Mouse (Mus musculus): Measurements from ENCODE around the gene Swsap1. TPM values are rescaled to one million over a fixed set of nuclear protein-coding genes. Genes with fewer than 3 reads are reported as not detected.

Gene Swsap1
- 8.5 and 16.9 TPM in 2 replicates for polyA plus RNA-seq (2012; ENCODE audit: low replicate concordance)

DNA sequence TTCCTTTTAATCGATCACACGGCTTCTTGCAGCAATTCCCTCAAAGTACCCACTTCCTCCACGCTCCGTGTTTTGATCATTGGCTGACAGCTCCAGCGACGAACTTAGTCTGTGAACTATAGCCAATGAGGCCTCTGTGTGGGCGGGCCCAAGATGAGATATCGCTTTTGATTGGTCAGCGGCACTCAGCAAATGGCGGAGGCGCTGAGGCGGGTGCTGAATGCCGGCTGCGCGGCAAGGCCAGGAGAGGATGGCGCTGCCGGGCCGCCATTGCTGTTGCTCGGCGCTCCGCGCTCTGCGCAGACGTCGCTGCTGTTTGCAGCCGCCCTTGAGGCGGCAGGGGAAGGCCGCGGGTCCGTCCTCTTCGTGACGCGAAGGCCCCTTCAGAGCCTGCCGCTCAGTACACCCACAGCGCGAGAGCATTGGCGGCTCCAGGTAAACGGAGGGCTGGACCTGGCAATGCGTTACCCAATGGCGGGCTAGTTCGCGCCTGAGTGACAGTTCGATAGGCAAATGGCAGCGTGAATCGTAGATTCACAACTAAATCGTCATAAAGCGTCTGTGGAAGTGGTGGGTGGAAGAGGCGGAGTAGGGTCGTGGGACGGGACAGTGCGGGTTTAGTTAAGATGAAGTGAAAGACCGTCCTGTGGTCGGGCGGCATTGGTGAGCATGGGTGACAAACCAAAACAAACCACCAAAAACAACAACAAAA, at the start of gene Swsap1:
Swsap1 (plus strand) TSS at position 186 of the 712 bp plus-strand sequence.

DNA sequence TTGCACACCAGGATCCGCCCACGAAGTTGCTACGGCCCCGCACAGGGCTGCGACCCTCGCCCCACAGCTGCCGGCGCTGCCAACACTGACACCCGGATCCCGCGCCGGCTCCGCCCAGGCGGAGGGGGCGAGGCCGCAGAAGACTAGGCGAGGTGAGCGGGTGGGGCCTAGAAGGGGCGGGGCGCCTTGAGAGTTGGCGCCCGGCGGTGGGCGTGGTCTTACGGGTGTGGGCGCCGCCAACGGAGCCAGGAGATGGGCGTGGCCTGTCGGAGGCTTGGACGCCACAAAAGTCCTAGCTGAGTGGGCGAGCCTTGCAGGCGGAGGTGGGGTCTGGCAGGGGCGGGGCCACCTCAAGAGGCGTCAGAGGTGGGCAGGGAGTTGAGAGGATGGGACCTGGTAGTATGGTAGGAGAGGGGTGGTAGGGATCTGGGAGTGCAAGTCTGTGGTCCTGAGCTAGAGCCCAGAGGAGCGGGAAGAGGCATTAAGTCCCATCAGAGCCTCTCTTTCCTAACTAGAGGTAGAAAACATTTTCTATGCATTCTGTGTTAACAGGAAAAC, 37.4 kb upstream of the Swsap1 start, which contains the start of gene Rab3d:
Rab3d (minus strand) TSS at position 158 of the 558 bp plus-strand sequence.

DNA sequence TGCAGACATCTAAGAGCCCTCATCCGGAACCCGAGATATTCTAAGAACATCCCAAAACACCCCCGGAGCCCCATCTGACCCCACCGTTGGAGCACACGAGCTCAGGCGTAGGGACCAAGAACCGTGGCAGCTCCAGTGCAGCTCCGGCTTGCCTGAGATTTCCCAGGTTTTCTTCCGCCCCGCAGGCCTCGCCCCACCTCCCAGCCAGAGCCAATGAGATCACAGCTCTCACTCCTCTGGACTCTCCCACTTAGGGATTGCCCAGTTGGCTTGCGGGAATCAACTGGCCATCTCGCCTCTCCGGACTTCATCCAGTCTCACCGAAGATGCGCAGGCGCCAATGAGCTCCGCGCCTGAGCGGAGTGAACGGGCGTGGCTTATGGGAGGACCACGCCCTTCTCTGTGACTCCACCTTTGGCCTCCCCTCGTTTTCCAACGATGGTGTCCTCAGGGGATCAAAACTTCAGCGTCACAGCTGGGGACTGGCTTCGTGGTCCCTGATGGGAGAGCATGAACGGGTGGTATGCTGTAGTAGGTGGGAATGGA, 28.3 kb upstream of the Swsap1 start, which contains the start of the genes Ccdc159 and Tmem205:
Ccdc159 (plus strand) TSS at position 264 of the 546 bp plus-strand sequence.
Tmem205 (minus strand) TSS at position 349 of the 546 bp plus-strand sequence.

DNA sequence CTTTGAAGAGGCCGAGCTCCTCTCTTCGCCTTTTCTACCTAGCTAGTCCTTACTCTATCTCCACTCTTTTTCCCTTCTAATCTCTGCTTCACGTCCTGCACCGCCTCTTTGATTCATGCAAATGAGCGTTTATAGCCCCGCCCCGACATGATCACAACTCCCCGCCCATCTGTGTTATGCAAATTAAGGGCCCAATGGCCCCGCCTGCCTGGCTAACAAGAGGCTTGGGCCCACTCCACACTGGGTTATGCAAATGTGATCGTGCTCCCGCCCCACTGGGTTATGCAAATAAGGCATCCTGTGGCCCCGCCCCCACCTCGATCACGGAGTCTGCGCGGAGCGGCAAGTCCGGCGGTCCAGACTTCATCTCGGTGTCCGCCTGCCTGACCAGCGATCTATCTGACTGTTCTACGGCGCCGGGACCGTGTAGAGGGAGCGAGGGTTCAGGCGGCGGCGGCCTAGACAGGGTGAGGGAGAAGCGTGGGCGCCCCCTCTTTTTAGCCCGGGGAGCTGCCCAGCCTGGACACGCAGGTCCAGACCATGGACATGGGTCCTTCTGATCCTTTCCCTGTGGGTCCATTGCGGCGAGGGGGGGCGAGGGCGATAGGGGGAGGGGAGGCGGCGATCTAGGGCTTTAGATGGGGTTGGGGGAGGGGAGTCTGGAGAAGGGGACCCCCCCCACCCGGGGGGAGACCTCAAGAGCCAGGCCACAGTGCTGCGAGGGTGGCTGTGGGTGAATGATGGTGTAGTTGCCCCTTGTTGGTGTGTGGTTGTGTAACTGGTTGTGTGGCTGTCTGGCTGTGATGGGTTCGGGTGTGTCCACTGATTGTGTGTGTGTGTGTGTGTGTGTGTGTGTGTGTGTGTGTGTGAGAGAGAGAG, 18.6 kb upstream of the Swsap1 start, which contains the start of gene Plppr2:
Plppr2 (plus strand) TSS at position 342 of the 879 bp plus-strand sequence.

DNA sequence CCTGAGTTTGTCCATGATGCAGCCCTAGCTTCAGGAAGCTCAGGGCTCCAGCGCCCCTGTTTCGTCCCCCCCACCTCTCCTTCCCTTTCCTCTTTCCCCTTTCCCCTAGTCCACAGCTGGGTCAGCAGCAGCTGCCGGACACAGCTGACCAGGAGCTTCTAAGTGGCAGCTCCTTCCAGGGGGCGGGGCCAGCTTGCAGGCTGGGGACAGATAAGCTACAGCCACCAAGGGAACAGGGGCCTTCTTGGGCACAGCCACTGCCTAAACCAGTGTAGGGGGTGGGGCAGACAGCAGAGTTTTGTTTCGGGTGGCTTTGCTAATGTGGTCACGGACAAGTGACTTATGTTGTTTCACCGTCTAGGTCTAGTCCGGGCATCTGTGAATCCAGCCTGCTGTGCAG, 7.9 kb downstream of the Swsap1 start, which contains the start of gene Epor:
Epor (minus strand) TSS at position 90 of the 400 bp plus-strand sequence.

DNA sequence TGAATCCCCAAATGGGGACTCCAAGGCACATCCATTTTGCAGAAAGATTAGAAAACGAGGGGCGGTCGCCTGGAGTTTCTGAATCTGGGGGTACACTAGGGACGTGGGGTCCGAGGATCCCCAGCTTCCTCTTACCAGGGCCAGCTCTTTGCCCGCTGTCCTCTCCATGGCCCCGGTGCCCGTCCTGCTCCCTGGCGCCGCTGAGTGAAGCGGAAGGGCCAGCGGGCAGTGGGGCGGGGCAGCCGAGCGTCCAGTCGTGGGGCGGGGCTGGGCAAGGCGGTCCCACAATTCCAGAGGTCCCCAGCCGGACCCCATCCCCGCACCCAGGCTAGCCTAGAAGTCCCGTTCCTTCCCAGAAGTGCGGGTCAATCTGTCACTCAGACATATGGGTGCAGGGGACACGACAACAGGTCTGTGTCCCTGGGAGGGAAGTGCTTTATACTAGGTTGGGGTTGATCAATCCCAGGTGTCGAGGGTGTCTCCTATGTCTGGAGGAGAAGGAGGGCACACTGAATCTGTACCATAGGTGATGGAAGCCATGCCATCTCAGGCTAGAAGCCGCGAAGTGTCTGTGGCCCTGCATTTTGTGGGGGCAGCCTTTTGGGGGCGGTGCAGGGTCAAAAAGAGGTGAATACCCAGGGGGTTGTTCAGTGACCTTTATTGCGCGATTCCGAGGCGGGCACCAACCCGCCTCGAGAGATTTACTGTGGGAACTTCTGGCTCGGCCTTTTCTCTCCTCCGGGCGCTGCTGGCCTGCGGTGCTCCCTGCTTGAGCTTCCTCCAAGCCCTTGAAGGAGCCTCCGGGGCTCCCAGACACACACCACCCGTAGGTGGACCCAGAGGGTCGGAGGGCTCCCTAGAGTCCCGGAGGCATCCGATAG, 33.9 kb downstream of the Swsap1 start, which contains the start of gene Rgl3:
Rgl3 (minus strand) TSS at position 217 of the 881 bp plus-strand sequence.

DNA sequence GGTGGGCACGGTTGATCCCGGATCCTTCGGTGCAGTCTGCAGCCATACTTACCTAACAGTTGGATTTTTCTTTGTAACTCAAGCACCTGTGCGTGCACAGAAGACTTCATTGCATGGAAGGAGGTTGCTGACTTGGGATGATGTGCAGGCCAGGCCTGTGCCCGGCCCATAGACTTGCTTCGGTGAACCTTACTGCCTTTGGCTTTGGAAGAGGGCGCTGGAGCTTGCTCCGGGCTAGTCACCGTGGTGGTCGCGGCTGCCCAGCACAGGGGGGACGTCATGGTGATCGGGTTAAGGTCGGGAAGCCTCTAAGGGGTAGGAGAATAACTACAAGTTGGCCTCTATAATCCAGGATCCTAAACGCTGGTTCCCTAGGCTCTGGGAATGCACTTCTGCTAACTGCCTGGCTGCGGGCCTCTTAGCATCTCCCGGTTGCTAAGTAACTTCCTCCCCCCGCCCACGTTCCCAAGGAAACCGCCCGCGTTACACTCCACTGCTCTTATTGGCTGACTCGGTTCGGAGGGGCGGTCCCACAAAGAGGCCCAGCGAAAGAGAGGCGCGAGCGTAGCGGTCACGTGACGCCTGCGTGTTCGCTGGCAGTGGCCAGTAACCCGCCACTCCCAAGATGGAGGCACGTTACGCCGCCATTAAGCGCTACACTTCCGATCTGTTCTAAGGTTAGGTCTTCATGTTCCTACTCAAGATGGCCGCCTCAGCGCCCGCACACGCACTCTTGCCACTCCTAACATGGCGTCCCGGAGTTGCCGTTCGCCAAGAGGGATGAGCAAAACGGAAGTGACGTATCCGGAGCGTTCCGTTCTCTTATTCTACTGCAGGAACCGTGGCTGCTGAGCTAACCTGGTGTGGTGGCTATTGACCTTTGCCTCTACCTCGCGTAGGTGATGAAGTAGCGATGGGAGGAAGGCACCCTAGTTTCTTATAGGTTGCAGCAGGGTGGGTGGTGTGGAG, 46.9 kb downstream of the Swsap1 start, which contains the start of the genes Ccdc151 and Prkcsh:
Ccdc151 (minus strand) TSS at position 441 of the 969 bp plus-strand sequence.
Prkcsh (plus strand) TSS at position 613 of the 969 bp plus-strand sequence.

Other genes with a start within 250 kb of the Swsap1 start
- gene Ldlr, start 232.3 kb upstream of the Swsap1 start, polyA plus RNA-seq (2012; ENCODE audit: low replicate concordance) = 7.4 and 12.5 TPM in 2 replicates
- gene Spc24, start 195.5 kb upstream of the Swsap1 start, polyA plus RNA-seq (2012; ENCODE audit: low replicate concordance) = 12.5 and 16.7 TPM in 2 replicates
- gene Kank2, start 157.0 kb upstream of the Swsap1 start, polyA plus RNA-seq (2012; ENCODE audit: low replicate concordance) = 1.2 and 2.7 TPM in 2 replicates
- 0.15 and 1.3 TPM in 2 replicates for gene Angptl8, start 120.2 kb upstream of the Swsap1 start, polyA plus RNA-seq (2012; ENCODE audit: low replicate concordance)
- gene Dock6, start 103.1 kb upstream of the Swsap1 start, polyA plus RNA-seq (2012; ENCODE audit: low replicate concordance) = 8.1 and 14.3 TPM in 2 replicates
- gene Rab3d, start 37.6 kb upstream of the Swsap1 start, polyA plus RNA-seq (2012; ENCODE audit: low replicate concordance) = 10.7 and 28.7 TPM in 2 replicates
- not detected in 2 replicates for gene Ccdc159, start 28.3 kb upstream of the Swsap1 start, polyA plus RNA-seq (2012; ENCODE audit: low replicate concordance)
- 5.2 and 8.3 TPM in 2 replicates for gene Tmem205, start 28.2 kb upstream of the Swsap1 start, polyA plus RNA-seq (2012; ENCODE audit: low replicate concordance)
- 4.2 and 8.8 TPM in 2 replicates for gene Plppr2, start 18.7 kb upstream of the Swsap1 start, polyA plus RNA-seq (2012; ENCODE audit: low replicate concordance)
- 12.6 and 83.6 TPM in 2 replicates for gene Epor, start 7.8 kb downstream of the Swsap1 start, polyA plus RNA-seq (2012; ENCODE audit: low replicate concordance)
- 5.2 and 5.6 TPM in 2 replicates for gene Rgl3, start 33.7 kb downstream of the Swsap1 start, polyA plus RNA-seq (2012; ENCODE audit: low replicate concordance)
- gene Ccdc151, start 46.9 kb downstream of the Swsap1 start, polyA plus RNA-seq (2012; ENCODE audit: low replicate concordance) = 0.12 TPM in 2 replicates
- 81.6 and 112 TPM in 2 replicates for gene Prkcsh, start 47.1 kb downstream of the Swsap1 start, polyA plus RNA-seq (2012; ENCODE audit: low replicate concordance)
- 0.15 TPM in 1 of 2 replicates, not detected in the other for gene Elavl3, start 96.3 kb downstream of the Swsap1 start, polyA plus RNA-seq (2012; ENCODE audit: low replicate concordance)
- not detected in 2 replicates for gene Gm49318, start 115.5 kb downstream of the Swsap1 start, polyA plus RNA-seq (2012; ENCODE audit: low replicate concordance)
- gene Zfp653, start 115.6 kb downstream of the Swsap1 start, polyA plus RNA-seq (2012; ENCODE audit: low replicate concordance) = 22.4 and 38.4 TPM in 2 replicates
- 13.3 and 22.4 TPM in 2 replicates for gene Ecsit, start 129.7 kb downstream of the Swsap1 start, polyA plus RNA-seq (2012; ENCODE audit: low replicate concordance)
- not detected in 2 replicates for gene Cnn1, start 143.5 kb downstream of the Swsap1 start, polyA plus RNA-seq (2012; ENCODE audit: low replicate concordance)
- gene Elof1, start 161.4 kb downstream of the Swsap1 start, polyA plus RNA-seq (2012; ENCODE audit: low replicate concordance) = 13.2 and 67.9 TPM in 2 replicates
- gene Acp5, start 180.0 kb downstream of the Swsap1 start, polyA plus RNA-seq (2012; ENCODE audit: low replicate concordance) = 89.9 and 193 TPM in 2 replicates
- 34.8 and 51.2 TPM in 2 replicates for gene Pigyl, start 201.1 kb downstream of the Swsap1 start, polyA plus RNA-seq (2012; ENCODE audit: low replicate concordance)
- gene Zfp872, start 232.3 kb downstream of the Swsap1 start, polyA plus RNA-seq (2012; ENCODE audit: low replicate concordance) = not detected in 2 replicates

Data from hematopoietic multipotent progenitor cell, adult 10-12 weeks (in vitro differentiated cells).